Mouse (Mus musculus) testis, adult 2 months (tissue): Measurements from ENCODE around the gene Nt5c3b.

Source experiments
- CTCF ChIP-seq: fragments of 200-500 bp; IDR thresholded peaks from 2 replicates; pipeline ENCODE4 v1.5.1; 2012; ENCODE audit warnings: low read depth, mild to moderate bottlenecking, inconsistent platforms, low read length, moderate library complexity; ENCODE audit not compliant: control insufficient read depth, insufficient read depth, insufficient replicate concordance
- POLR2A ChIP-seq: fragments of 200-500 bp; IDR thresholded peaks from 2 replicates; pipeline ENCODE4 v1.6.1; 2012; ENCODE audit warnings: low read depth, mild to moderate bottlenecking, inconsistent platforms, low read length, moderate library complexity; ENCODE audit not compliant: control insufficient read depth

GRCm38 (mm10) chr11:100408835-100409462, 32.7 kb downstream of the Nt5c3b start:
- TF ChIP-seq CTCF (no peak), POLR2A (no peak)
